Mouse (Mus musculus) stomach, embryonic 16.5 days (tissue): Measurements from ENCODE around the gene Cox8a. TPM values are rescaled to one million over a fixed set of nuclear protein-coding genes. Genes with fewer than 3 reads are reported as not detected.
A peak's percentile ranks its signal among the peaks of the same experiment; 100 is the strongest.

Source experiments
- ATAC-seq: fragments of 200-750 bp; cut with Nextera tagmentation; 2 replicates; pipeline ENCODE4 v1.8.0; 2017; ENCODE audit warnings: moderate number of reproducible peaks, moderate TSS enrichment; ENCODE audit not compliant: insufficient read depth, low FRiP score
- H3K27ac ChIP-seq: fragments of 300-500 bp; sonication (generic); 2 replicates; pipeline ENCODE4 v1.5.1; 2014; ENCODE audit warnings: low read length
- H3K27me3 ChIP-seq: fragments of 300-500 bp; sonication (generic); 2 replicates; pipeline ENCODE4 v1.6.1; 2014; ENCODE audit warnings: low read length, control low read depth, mixed read lengths; ENCODE audit not compliant: control insufficient read depth, insufficient read depth
- H3K36me3 ChIP-seq: fragments of 300-500 bp; sonication (generic); 2 replicates; pipeline ENCODE4 v1.6.1; 2014; ENCODE audit warnings: low read length; ENCODE audit not compliant: control insufficient read depth, insufficient read depth
- H3K4me1 ChIP-seq: fragments of 300-500 bp; sonication (generic); 2 replicates; pipeline ENCODE4 v1.6.1; 2014; ENCODE audit warnings: low read length, control low read depth, mixed read lengths; ENCODE audit not compliant: control insufficient read depth, insufficient read depth
- H3K4me2 ChIP-seq: fragments of 300-500 bp; sonication (generic); 2 replicates; pipeline ENCODE4 v1.6.1; 2014; ENCODE audit warnings: low read depth, low read length, mixed read lengths
- H3K4me3 ChIP-seq: fragments of 300-500 bp; sonication (generic); replicated peaks from 2 replicates; pipeline ENCODE4 v1.5.1; 2014; ENCODE audit warnings: mild to moderate bottlenecking, low read length
- H3K9ac ChIP-seq: fragments of 300-500 bp; sonication (generic); 2 replicates; pipeline ENCODE4 v1.6.1; 2014; ENCODE audit warnings: low read length
- H3K9me3 ChIP-seq: fragments of 300-500 bp; sonication (generic); replicated peaks from 2 replicates; pipeline ENCODE4 v1.6.1; 2016; ENCODE audit warnings: low read length, control low read depth; ENCODE audit not compliant: control insufficient read depth
- WGBS: fragments of 180-500 bp; shearing (Covaris S2); extraction: QIAGEN DNeasy Blood & Tissue Kit; methylation state at CpG from one replicate; pipeline ENCODE4 v1.1.7; 2014; 5-methylcytosine and 5-hydroxymethylcytosine counted together
- polyA plus RNA-seq: library from polyadenylated mRNA; unstranded; fragments of >200 nt; fragmentation: Nextera tagmentation; extraction: Ambion mirVana; gene quantifications from 2 replicates; pipeline ENCODE4 v1.2.1, GENCODE M21; 2015

The Cox8a gene
- polyA plus RNA-seq, 1 experiment from 2014 or later = 1,009 TPM

DNA sequence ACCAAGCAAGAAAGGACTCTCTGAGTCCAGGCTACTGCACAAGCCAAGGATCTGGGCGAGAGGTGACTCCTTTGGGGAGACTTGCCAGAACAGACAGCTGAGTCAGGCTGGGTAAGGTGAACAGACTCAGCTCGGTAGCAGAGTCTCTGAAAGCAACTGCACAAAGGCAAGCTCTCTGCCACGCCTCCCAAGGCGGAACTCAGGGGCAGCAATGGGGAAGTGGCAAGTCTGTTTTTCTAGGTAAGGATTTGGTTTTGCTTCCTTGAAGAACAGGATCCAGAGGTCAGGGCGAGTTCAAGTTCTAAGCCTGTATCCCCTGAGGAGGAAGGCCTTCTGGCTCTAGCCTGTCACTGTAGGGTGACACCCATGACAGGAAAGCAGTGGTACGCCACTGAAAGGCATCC is 9.1 kb upstream of the Cox8a start:
- no peaks in the 10 kb centered on the region for H3K9me3 ChIP-seq
- H3K36me3 ChIP-seq = peaks cover 13% of the 10 kb centered on the region
- peak; percentile 77; the same call in 1 of the 2 replicates for ATAC-seq
- no peak overlapping the region for H3K4me3 ChIP-seq
- H3K4me1 ChIP-seq = no peaks in the 10 kb centered on the region
- no peak overlapping the region for H3K4me2 ChIP-seq
- no peaks in the 10 kb centered on the region for H3K27me3 ChIP-seq
- no peak overlapping the region for H3K9ac ChIP-seq
- H3K27ac ChIP-seq = peak overlapping the region; percentile 85
- 65% methylated on average over 6 of the region's 6 CpGs for WGBS

DNA sequence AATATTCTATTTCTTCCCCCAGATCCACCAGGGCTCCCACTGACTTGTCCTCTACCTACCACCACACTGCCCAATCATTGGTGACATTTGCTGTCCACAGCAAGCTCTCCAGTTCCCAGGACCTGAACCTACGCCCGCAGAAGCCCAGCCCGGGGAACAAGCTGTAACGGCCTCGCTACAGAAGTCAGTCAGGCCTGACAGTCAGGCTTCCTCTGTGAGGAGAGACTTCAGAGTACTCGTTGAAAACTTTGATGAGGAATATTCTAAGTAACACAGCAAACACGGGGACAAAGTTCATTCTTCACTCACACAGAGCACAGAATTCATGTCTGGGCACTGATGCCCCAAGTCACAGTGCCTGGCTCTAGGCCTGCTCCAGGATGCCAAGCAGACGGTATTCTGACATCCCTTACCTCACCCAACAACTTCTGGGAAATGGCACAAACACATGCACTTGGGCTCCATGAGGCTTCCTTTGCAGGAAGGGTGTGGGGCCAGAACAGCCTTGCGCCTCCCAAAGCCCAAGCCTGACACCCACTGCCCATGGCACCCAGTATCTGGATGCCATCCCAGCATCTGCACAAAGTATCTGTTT is 7.8 kb upstream of the Cox8a start:
- Histone ChIP-seq H3K36me3 (peaks cover 13% of the 10 kb centered on the region), H3K9ac (no peak overlapping the region), H3K4me3 (no peak overlapping the region), H3K27me3 (no peaks in the 10 kb centered on the region), H3K9me3 (no peaks in the 10 kb centered on the region), H3K27ac (no peak overlapping the region), H3K4me1 (no peaks in the 10 kb centered on the region), H3K4me2 (no peak overlapping the region)
- no peak for ATAC-seq
- 83% methylated on average over 9 of the region's 9 CpGs for WGBS

DNA sequence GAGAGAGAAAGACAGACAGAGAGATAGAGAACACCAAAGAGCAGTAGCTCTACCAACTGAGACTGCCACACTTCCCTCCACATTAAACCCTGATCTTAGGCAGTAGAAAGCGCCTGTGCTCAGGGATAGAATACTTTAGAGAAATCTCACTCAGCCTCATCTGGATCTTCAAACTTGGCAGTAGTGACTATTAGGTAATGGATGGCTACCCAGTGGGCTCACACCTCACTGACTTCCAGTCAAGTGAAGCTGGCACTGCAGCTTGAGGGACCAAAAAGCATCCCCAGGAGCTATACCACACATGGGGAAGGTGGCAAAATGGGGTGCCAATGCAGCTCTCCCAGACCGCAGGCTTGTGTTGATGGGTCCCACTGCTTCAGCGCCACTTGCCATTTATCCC is 6.8 kb upstream of the Cox8a start:
- no peak for ATAC-seq
- Histone ChIP-seq H3K9me3 (no peaks in the 10 kb centered on the region), H3K27me3 (no peaks in the 10 kb centered on the region), H3K4me1 (no peaks in the 10 kb centered on the region), H3K4me2 (no peak overlapping the region), H3K36me3 (peaks cover 3% of the 10 kb centered on the region), H3K27ac (no peak overlapping the region), H3K9ac (no peak overlapping the region), H3K4me3 (no peak overlapping the region)
- 83% methylated on average over 3 of the region's 3 CpGs for WGBS

DNA sequence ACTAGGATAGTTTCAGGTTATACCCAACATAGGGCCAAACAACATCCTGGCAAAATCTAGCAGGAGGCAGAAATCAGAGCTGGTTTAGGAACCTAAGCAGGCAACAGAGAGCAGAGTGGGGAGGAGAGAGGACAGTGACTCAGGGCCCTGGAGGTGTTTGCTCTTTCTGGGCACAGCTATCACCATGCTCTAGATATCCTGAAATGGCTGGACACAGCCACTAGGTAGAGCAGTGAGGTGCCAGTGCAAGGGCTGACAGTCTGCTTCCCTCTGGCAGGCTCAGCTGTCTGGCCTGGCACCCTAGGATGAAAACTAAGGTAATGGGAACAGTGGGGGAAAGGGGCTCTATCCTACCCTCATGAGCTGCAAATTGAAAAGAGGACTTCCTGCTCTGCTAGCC is 6.1 kb upstream of the Cox8a start:
- H3K9me3 ChIP-seq = no peaks in the 10 kb centered on the region
- H3K9ac ChIP-seq = no peak overlapping the region
- H3K27me3 ChIP-seq = no peaks in the 10 kb centered on the region
- no peaks in the 10 kb centered on the region for H3K36me3 ChIP-seq
- no peak for ATAC-seq
- H3K27ac ChIP-seq = no peak overlapping the region
- H3K4me2 ChIP-seq = no peak overlapping the region
- no peaks in the 10 kb centered on the region for H3K4me1 ChIP-seq
- H3K4me3 ChIP-seq = no peak overlapping the region

DNA sequence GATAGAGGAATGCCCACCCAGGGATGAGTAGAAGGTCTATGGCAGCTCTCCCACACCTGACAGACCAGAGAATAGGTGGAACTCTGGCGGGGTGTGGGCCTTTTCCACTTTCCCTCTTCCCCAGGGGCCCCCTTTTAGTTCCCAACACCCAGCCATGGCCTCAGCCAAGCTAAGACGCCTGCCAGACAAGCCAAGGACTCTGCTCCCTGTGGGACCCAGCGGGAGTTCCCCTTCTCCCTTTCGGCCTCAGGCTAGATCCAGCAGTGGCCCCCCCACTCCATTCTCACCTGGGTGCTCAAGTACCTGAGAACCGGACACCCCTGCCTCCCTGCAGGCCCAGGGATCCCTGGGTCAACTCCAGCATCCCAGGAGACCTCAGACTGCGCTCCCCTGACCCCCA is 4.8 kb upstream of the Cox8a start:
- ATAC-seq = no peak
- H3K27ac ChIP-seq = no peak overlapping the region
- H3K36me3 ChIP-seq = no peaks in the 10 kb centered on the region
- no peaks in the 10 kb centered on the region for H3K9me3 ChIP-seq
- no peak overlapping the region for H3K9ac ChIP-seq
- WGBS = 83% methylated on average over 6 of the region's 6 CpGs
- no peak overlapping the region for H3K4me3 ChIP-seq
- peaks cover 4% of the 10 kb centered on the region; the same call in 1 of the 2 replicates for H3K4me1 ChIP-seq
- H3K4me2 ChIP-seq = no peak overlapping the region
- H3K27me3 ChIP-seq = no peaks in the 10 kb centered on the region

DNA sequence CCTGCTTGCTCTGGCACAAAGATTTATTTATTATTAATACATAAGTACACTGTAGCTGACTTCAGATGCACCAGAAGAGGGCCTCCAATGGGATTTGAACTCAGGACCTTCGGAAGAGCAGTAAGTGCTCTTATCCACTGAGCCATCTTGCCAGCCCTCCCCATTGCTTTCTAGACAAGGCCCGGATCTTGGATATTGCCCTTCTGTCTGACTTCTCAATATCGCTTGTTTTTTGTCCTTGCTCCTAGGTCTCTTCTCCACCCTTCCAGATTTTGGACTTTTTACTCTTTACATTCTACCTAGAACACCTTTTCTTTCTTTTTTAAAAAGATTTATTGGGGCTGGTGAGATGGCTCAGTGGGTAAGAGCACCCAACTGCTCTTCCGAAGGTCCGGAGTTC is 1.3 kb upstream of the Cox8a start:
- Histone ChIP-seq H3K9me3 (no peaks in the 10 kb centered on the region), H3K9ac (no peak overlapping the region), H3K4me1 (peaks cover 28% of the 10 kb centered on the region), H3K4me3 (no peak overlapping the region), H3K27ac (no peak overlapping the region), H3K36me3 (0 out of 2 replicates have a peak, but pooled peaks cover 4% of the 10 kb centered on the region), H3K4me2 (no peak overlapping the region), H3K27me3 (no peaks in the 10 kb centered on the region)
- no peak for ATAC-seq
- 95% methylated on average over 5 of the region's 5 CpGs for WGBS

DNA sequence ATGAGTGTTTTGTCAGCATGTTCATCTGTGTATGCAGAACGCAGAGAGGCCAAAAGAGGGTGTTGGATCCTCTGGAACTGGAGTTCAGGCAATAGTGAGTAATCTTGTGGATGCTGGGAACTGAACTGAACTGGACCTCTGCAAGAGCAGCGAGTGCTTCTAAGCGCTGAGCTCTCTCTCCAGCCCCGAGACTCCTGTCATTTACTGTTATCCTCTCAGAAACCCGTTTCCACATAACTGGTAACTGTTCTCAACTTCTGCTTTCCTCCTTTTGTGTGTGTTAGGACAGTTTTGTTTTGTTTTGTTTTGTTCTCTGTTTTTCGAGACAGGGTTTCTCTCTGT is 481 bp upstream of the Cox8a start:
- peak; percentile 4; the same call in 1 of the 2 replicates for ATAC-seq
- WGBS = 9% methylated on average over 6 of the region's 6 CpGs
- Histone ChIP-seq H3K4me3 (peak overlapping the region; percentile 92), H3K36me3 (0 out of 2 replicates have a peak, but pooled peaks cover 4% of the 10 kb centered on the region), H3K4me2 (peak overlapping the region; percentile 46), H3K9ac (no peak overlapping the region), H3K27me3 (no peaks in the 10 kb centered on the region), H3K27ac (no peak overlapping the region), H3K9me3 (no peaks in the 10 kb centered on the region), H3K4me1 (peaks cover 28% of the 10 kb centered on the region)

DNA sequence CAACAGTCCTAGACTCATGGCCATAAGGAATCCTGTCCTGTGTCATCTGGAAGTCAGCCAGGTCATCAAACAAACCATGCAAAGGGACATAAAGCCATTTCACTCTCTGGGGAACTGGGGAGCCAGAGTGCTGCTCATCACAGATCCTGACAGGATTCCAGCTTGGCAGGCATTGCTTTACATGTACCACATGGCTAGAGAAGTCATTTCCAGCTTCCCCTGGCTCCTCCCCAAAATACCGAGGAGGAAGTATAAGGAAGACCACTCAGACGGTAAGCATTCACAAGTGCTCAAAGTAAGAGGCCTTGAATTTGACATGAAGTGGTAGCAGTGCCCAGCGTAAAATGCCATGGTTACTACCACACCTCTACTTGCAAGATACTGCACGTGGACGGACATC is 2.9 kb downstream of the Cox8a start:
- Histone ChIP-seq H3K4me2 (no peak overlapping the region), H3K9ac (no peak overlapping the region)
- 70% methylated on average over 5 of the region's 5 CpGs for WGBS

DNA sequence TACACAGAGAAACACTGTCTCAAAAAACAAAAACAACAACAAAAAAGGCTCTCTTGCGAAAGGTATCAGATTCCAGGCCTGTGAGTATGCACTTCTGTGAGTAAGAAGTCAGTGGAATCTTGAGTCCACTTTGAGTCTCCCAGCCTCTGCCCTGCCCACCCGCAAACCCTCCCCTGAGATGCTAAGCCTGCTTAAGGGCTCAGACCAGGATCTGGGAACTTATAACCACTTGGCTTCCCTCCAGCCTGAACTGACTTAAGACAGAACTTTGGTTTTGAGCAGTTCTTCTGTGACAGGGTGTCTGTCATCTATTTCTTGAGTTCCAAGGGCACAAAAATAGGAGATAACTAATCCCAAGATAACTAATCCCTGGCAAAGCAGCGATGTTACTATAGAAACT is 4.4 kb downstream of the Cox8a start:
- no peak overlapping the region for H3K4me3 ChIP-seq
- H3K36me3 ChIP-seq = peaks cover 8% of the 10 kb centered on the region
- H3K9me3 ChIP-seq = no peaks in the 10 kb centered on the region
- H3K27ac ChIP-seq = no peak overlapping the region
- 91% methylated on average over 3 of the region's 3 CpGs for WGBS
- peaks cover 26% of the 10 kb centered on the region for H3K4me1 ChIP-seq
- no peaks in the 10 kb centered on the region for H3K27me3 ChIP-seq
- ATAC-seq = no peak
- H3K9ac ChIP-seq = no peak overlapping the region
- H3K4me2 ChIP-seq = no peak overlapping the region

More for the DNA sequence above, 2.9 kb downstream of the Cox8a start:
- Histone ChIP-seq H3K27me3 (no peaks in the 10 kb centered on the region), H3K4me1 (peaks cover 28% of the 10 kb centered on the region), H3K36me3 (peaks cover 8% of the 10 kb centered on the region), H3K4me3 (no peak overlapping the region), H3K27ac (no peak overlapping the region), H3K9me3 (no peaks in the 10 kb centered on the region)
- ATAC-seq = no peak

DNA sequence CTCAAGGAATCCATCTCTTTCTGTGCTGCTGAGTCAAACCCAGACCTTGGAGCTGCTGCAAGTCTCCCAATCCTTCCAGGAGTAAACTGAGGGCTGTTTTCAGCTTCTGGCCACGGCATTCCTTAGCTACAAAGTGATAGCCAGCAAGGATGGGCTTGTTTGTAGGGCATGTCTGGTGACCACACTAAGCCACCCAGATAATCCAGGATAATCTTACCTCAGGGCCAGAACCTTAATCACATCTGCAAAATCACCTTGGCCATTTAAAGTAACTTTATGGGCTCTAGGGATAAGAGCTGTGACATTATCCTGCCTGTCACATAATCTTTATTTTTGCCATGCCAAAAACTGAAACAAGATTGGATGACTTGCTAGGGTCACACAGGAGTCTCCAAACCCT is 5.2 kb downstream of the Cox8a start:
- H3K4me2 ChIP-seq = no peak overlapping the region
- peaks cover 8% of the 10 kb centered on the region for H3K36me3 ChIP-seq
- H3K27ac ChIP-seq = no peak overlapping the region
- H3K4me3 ChIP-seq = no peak overlapping the region
- no peak for ATAC-seq
- no peaks in the 10 kb centered on the region for H3K9me3 ChIP-seq
- H3K4me1 ChIP-seq = peaks cover 25% of the 10 kb centered on the region
- no peak overlapping the region for H3K9ac ChIP-seq
- 83% methylated on average over 1 of the region's 1 CpGs for WGBS
- no peaks in the 10 kb centered on the region for H3K27me3 ChIP-seq
